Mouse (Mus musculus) small intestine, adult 2 months (tissue): ENCODE data around the gene Dph1.

Source experiments
- CTCF ChIP-seq: fragments of 200-500 bp; IDR thresholded peaks from 2 replicates; pipeline ENCODE4 v1.5.1; 2012; ENCODE audit warnings: low read depth, mild to moderate bottlenecking, control low read depth, inconsistent platforms, low read length, moderate library complexity, mixed read lengths; ENCODE audit not compliant: insufficient replicate concordance, insufficient read length; ENCODE audit errors: extremely low read depth
- POLR2A ChIP-seq: fragments of 200-500 bp; IDR thresholded peaks from 2 replicates; pipeline ENCODE4 v1.6.1; 2012; ENCODE audit warnings: low read depth, mild to moderate bottlenecking, control low read depth, inconsistent platforms, low read length, moderate library complexity

- TF ChIP-seq CTCF (no peak), POLR2A (no peak)
These were observed 49.1 kb downstream of the Dph1 start for GRCm38 (mm10) chr11:75141913-75142312.
